Mouse (Mus musculus) heart, embryonic 14.5 days (tissue): ENCODE results near the gene Evx1. TPM values are rescaled to one million over a fixed set of nuclear protein-coding genes. Genes with fewer than 3 reads are reported as not detected.
"Not testable (repeated sequence)": the region's sequence is repeated elsewhere in the genome, so short reads cannot be mapped to it uniquely, and the experiment has no call there.

Experiments
- ATAC-seq: fragments of 200-750 bp; cut with Nextera tagmentation; 2 replicates; pipeline ENCODE4 v1.8.0; 2017; ENCODE audit warnings: low read depth, moderate TSS enrichment; ENCODE audit not compliant: insufficient number of reproducible peaks, insufficient read depth, low FRiP score
- H3K27ac ChIP-seq, 2 experiments: fragments of 200-500 bp in 1 of 2; fragments of 300-500 bp in 1 of 2; sonication (generic) in 1 of 2; replicated peaks in 1 of 2; 2 replicates each; pipeline ENCODE4 v1.5.1; 2012 to 2014; ENCODE audit warnings: low read depth in 2 of 2, low read length in 2 of 2, control low read depth in 1 of 2, mild to moderate bottlenecking in 1 of 2, mixed read lengths in 1 of 2; ENCODE audit not compliant: control insufficient read depth in 1 of 2, insufficient read depth in 1 of 2
- H3K27me3 ChIP-seq: fragments of 300-500 bp; sonication (generic); 2 replicates; pipeline ENCODE4 v1.6.1; 2014; ENCODE audit warnings: mild to moderate bottlenecking, low read length, control low read depth; ENCODE audit not compliant: control insufficient read depth, insufficient read depth
- H3K36me3 ChIP-seq: fragments of 300-500 bp; sonication (generic); 2 replicates; pipeline ENCODE4 v1.6.1; 2014; ENCODE audit warnings: mild to moderate bottlenecking, control low read depth, low read length, mixed read lengths; ENCODE audit not compliant: control insufficient read depth, insufficient read depth
- H3K4me1 ChIP-seq, 2 experiments: fragments of 200-500 bp in 1 of 2; fragments of 300-500 bp in 1 of 2; sonication (generic) in 1 of 2; 2 replicates each; pipeline ENCODE4 v1.6.1; 2012 to 2014; ENCODE audit warnings: low read length in 2 of 2, control low read depth in 1 of 2, mixed read lengths in 1 of 2; ENCODE audit not compliant: control insufficient read depth in 2 of 2, insufficient read depth in 2 of 2
- H3K4me2 ChIP-seq: fragments of 300-500 bp; sonication (generic); 2 replicates; pipeline ENCODE4 v1.6.1; 2014; ENCODE audit warnings: mild to moderate bottlenecking, low read length
- H3K4me3 ChIP-seq, 2 experiments: fragments of 200-500 bp in 1 of 2; fragments of 300-500 bp in 1 of 2; sonication (generic) in 1 of 2; 2 replicates each; pipeline ENCODE4 v1.5.1; 2012 to 2014; ENCODE audit warnings: low read length in 2 of 2, mild to moderate bottlenecking in 2 of 2, control low read depth in 1 of 2, low read depth in 1 of 2, moderate library complexity in 1 of 2; ENCODE audit not compliant: control insufficient read depth in 1 of 2, insufficient read depth in 1 of 2
- H3K9ac ChIP-seq: fragments of 300-500 bp; sonication (generic); 2 replicates; pipeline ENCODE4 v1.6.1; 2014; ENCODE audit warnings: mild to moderate bottlenecking, low read length
- H3K9me3 ChIP-seq: fragments of 300-500 bp; sonication (generic); 2 replicates; pipeline ENCODE4 v1.6.1; 2016; ENCODE audit warnings: low read length, control low read depth; ENCODE audit not compliant: control insufficient read depth
- WGBS: fragments of 180-500 bp; shearing (Covaris S2); extraction: QIAGEN DNeasy Blood & Tissue Kit; methylation state at CpG from one replicate; pipeline ENCODE4 v1.1.7; 2014; 5-methylcytosine and 5-hydroxymethylcytosine counted together
- polyA plus RNA-seq: library from polyadenylated mRNA; unstranded; fragments of >200 nt; fragmentation: Nextera tagmentation; extraction: Ambion mirVana; gene quantifications from 2 replicates; pipeline ENCODE4 v1.2.1, GENCODE M21; 2014

Evx1 gene
- polyA plus RNA-seq, 1 experiment from 2014 or later, result not detected

- H3K9me3 ChIP-seq, ATAC-seq, H3K9ac ChIP-seq, H3K27ac ChIP-seq, H3K4me1 ChIP-seq, H3K4me2 ChIP-seq, H3K36me3 ChIP-seq, H3K27me3 ChIP-seq, H3K4me3 ChIP-seq: not testable (repeated sequence)
- 92% methylated on average over 15 of the region's 16 CpGs for WGBS
These were observed 33.5 kb downstream of the Evx1 start for GRCm38 (mm10) chr6:52346816-52347215.

- 73% methylated on average over 2 of the region's 2 CpGs for WGBS
These were observed 52.7 kb downstream of the Evx1 start for GRCm38 (mm10) chr6:52366021-52366420.

GRCm38 (mm10) chr6:52366533-52366932, 53.2 kb downstream of the Evx1 start:
- Histone ChIP-seq H3K9me3 (no peaks in the 10 kb centered on the region), H3K9ac (no peak overlapping the region), H3K4me1 (peaks cover 0 to 3% of the 10 kb centered on the region in 2 experiments; a peak in 1 of 4 replicates), H3K27me3 (no peaks in the 10 kb centered on the region), H3K36me3 (no peaks in the 10 kb centered on the region), H3K4me2 (no peak overlapping the region), H3K4me3 (no peak overlapping the region), H3K27ac (no peak overlapping the region)
- no peak for ATAC-seq
- WGBS, result 67% methylated on average over 11 of the region's 11 CpGs

More at GRCm38 (mm10) chr6:52366021-52366420, 52.7 kb downstream of the Evx1 start:
- H3K9ac ChIP-seq, result no peak overlapping the region
- no peak for ATAC-seq
- no peak overlapping the region for H3K4me3 ChIP-seq
- no peaks in the 10 kb centered on the region for H3K27me3 ChIP-seq
- peaks cover 0 to 3% of the 10 kb centered on the region in 2 experiments; a peak in 1 of 4 replicates for H3K4me1 ChIP-seq
- H3K4me2 ChIP-seq, result no peak overlapping the region
- H3K9me3 ChIP-seq, result no peaks in the 10 kb centered on the region
- H3K36me3 ChIP-seq, result no peaks in the 10 kb centered on the region
- H3K27ac ChIP-seq, result no peak overlapping the region

- no peak for ATAC-seq
- Histone ChIP-seq H3K36me3 (no peaks in the 10 kb centered on the region), H3K9me3 (no peaks in the 10 kb centered on the region), H3K27ac (no peak overlapping the region), H3K4me3 (no peak overlapping the region), H3K27me3 (no peaks in the 10 kb centered on the region), H3K4me1 (peaks cover 0 to 3% of the 10 kb centered on the region in 2 experiments; a peak in 1 of 4 replicates), H3K4me2 (no peak overlapping the region), H3K9ac (no peak overlapping the region)
- WGBS, result 77% methylated on average over 4 of the region's 4 CpGs
These were observed 53.8 kb downstream of the Evx1 start for GRCm38 (mm10) chr6:52367067-52367466.

Other genes with a start within 250 kb of the Evx1 start
- 0.75 and 0.82 TPM in 2 replicates for gene Hoxa1, start 155.2 kb upstream of the Evx1 start, polyA plus RNA-seq
- 0.51 and 0.66 TPM in 2 replicates for gene Hoxa2, start 148.7 kb upstream of the Evx1 start, polyA plus RNA-seq
- gene 5730596B20Rik, start 136.0 kb upstream of the Evx1 start, polyA plus RNA-seq, result not detected in 2 replicates
- 0.32 and 0.36 TPM in 2 replicates for gene Hoxa4, start 121.7 kb upstream of the Evx1 start, polyA plus RNA-seq
- gene Hoxa5, start 108.9 kb upstream of the Evx1 start, polyA plus RNA-seq, result 0.31 and 1.3 TPM in 2 replicates
- gene Hoxa6, start 104.8 kb upstream of the Evx1 start, polyA plus RNA-seq, result not detected in 2 replicates
- 0.35 and 0.86 TPM in 2 replicates for gene Hoxa3, start 100.2 kb upstream of the Evx1 start, polyA plus RNA-seq
- gene Gm28308, start 100.2 kb upstream of the Evx1 start, polyA plus RNA-seq, result not detected in 2 replicates
- gene Hoxa7, start 91.6 kb upstream of the Evx1 start, polyA plus RNA-seq, result 0.12 and 0.28 TPM in 2 replicates
- 0.11 and 0.26 TPM in 2 replicates for gene Hoxa9, start 82.4 kb upstream of the Evx1 start, polyA plus RNA-seq
- 0.11 and 0.12 TPM in 2 replicates for gene Hoxa10, start 72.6 kb upstream of the Evx1 start, polyA plus RNA-seq
- not detected in 2 replicates for gene Hoxa11, start 67.7 kb upstream of the Evx1 start, polyA plus RNA-seq
- not detected in 2 replicates for gene Hoxa13, start 52.6 kb upstream of the Evx1 start, polyA plus RNA-seq